Mouse (Mus musculus) heart, embryonic 12.5 days (tissue): ENCODE results near the gene Map3k6. TPM values are rescaled to one million over a fixed set of nuclear protein-coding genes. Genes with fewer than 3 reads are reported as not detected.

Experiments
- ATAC-seq: fragments of 200-750 bp; cut with Nextera tagmentation; 2 replicates; pipeline ENCODE4 v1.8.0; 2017; ENCODE audit warnings: moderate TSS enrichment, moderate library complexity; ENCODE audit not compliant: insufficient number of reproducible peaks, low FRiP score
- H3K27ac ChIP-seq: fragments of 300-500 bp; sonication (generic); 2 replicates; pipeline ENCODE4 v1.5.1; 2016; ENCODE audit warnings: mild to moderate bottlenecking, moderate library complexity; ENCODE audit not compliant: poor library complexity, severe bottlenecking
- H3K27me3 ChIP-seq: fragments of 300-500 bp; sonication (generic); replicated peaks from 2 replicates; pipeline ENCODE4 v1.6.1; 2016; ENCODE audit warnings: mild to moderate bottlenecking, moderate library complexity
- H3K36me3 ChIP-seq: fragments of 300-500 bp; sonication (generic); 2 replicates; pipeline ENCODE4 v1.6.1; 2016; ENCODE audit warnings: mild to moderate bottlenecking, moderate library complexity
- H3K4me1 ChIP-seq: fragments of 300-500 bp; sonication (generic); replicated peaks from 2 replicates; pipeline ENCODE4 v1.6.1; 2016; ENCODE audit warnings: mild to moderate bottlenecking
- H3K4me2 ChIP-seq: fragments of 300-500 bp; sonication (generic); 2 replicates; pipeline ENCODE4 v1.6.1; 2016; ENCODE audit warnings: mild to moderate bottlenecking, moderate library complexity
- H3K4me3 ChIP-seq: fragments of 300-500 bp; sonication (generic); 2 replicates; pipeline ENCODE4 v1.5.1; 2016; ENCODE audit warnings: mild to moderate bottlenecking
- H3K9ac ChIP-seq: fragments of 300-500 bp; sonication (generic); 2 replicates; pipeline ENCODE4 v1.6.1; 2016; ENCODE audit warnings: mild to moderate bottlenecking, moderate library complexity
- H3K9me3 ChIP-seq: fragments of 300-500 bp; sonication (generic); replicated peaks from 2 replicates; pipeline ENCODE4 v1.6.1; 2016; ENCODE audit warnings: mild to moderate bottlenecking, moderate library complexity
- WGBS: fragments of 180-500 bp; shearing (Covaris S2); methylation state at CpG from one replicate; pipeline ENCODE4 v1.1.7; 2016; 5-methylcytosine and 5-hydroxymethylcytosine counted together
- microRNA-seq: library from miRNA; unstranded; fragments of <30 nt; microRNA quantifications from one replicate; pipeline ENCODE4, GENCODE M21; 2017
- polyA plus RNA-seq: library from polyadenylated mRNA; unstranded; fragments of >200 nt; fragmentation: Nextera tagmentation; extraction: Ambion mirVana; gene quantifications from 2 replicates; pipeline ENCODE4 v1.2.1, GENCODE M21; 2016

The Map3k6 gene
- polyA plus RNA-seq, 1 experiment from 2014 or later = 3.2 TPM

DNA sequence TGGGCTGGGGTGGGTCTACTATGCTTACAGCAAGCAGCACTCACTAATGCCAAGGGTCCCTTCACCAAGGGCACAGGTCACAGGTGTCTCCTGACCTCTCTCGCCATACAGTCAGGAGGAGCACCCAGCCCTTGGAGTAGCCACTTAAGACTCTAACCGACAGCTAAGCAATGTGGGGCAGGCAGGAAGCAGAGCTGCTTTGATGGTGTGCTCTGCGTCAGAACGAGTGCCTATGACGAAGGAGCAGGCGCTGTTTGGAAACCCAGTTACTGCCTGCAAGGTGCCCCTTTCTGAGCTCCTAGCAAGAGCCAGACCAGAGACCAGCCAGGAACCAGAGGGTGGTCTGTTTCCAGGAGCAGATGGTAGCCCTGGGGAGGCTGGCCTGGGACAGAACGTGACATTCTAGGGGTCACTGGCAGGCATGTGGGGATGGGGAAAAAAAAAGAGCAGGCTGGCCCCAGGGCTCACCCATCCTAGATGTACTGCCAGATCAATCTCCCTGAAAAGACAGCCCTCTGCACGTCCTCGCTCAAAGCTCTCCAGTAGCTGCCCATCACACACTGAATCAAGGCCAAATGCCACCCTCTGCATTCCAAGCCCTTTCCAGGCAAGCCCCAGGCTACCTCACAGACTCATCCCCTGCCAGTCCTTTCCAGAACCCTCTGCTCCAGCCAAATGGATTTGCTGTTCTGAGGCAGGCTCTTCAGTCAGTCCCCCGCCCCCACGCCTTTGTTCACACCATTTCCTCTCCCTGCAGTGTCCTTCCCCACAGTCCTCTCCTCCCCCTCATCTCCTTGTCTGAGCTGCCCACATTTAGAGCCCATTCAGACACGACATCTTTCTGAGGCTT is 58.1 kb downstream of the Map3k6 start:
- 44% methylated on average over 12 of the region's 12 CpGs for WGBS
- Histone ChIP-seq H3K9ac (no peak overlapping the region), H3K36me3 (peaks cover 67% of the 10 kb centered on the region), H3K9me3 (no peaks in the 10 kb centered on the region), H3K27me3 (0 out of 2 replicates have a peak, but pooled peaks cover 4% of the 10 kb centered on the region), H3K4me1 (peaks cover 29% of the 10 kb centered on the region), H3K4me3 (no peak overlapping the region), H3K4me2 (no peak overlapping the region), H3K27ac (no peak overlapping the region)
- ATAC-seq = no peak

DNA sequence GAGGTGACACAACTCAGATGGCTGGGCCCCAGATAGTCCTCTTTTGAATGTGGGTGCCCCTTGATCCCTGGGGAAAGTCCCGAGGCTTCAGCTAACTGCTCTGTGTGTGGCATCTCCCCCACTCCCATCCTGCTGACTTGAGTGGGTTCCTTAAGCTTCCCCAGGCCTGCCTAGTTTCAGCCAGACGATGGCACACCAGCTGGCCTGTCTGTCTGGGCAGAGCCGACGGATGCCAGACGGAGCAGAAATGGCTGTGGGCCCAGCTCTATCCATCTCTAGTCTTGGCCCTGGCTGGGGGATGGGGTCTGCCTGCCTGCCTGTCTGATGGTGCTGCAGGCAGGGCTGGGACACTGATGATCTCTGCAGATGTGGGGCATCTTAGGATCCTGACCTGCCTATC is 59.1 kb downstream of the Map3k6 start:
- peaks cover 63% of the 10 kb centered on the region for H3K36me3 ChIP-seq
- H3K4me2 ChIP-seq = no peak overlapping the region
- H3K4me1 ChIP-seq = peaks cover 27% of the 10 kb centered on the region
- no peaks in the 10 kb centered on the region for H3K9me3 ChIP-seq
- no peak for ATAC-seq
- no peak overlapping the region for H3K9ac ChIP-seq
- no peak overlapping the region for H3K4me3 ChIP-seq
- no peak overlapping the region for H3K27ac ChIP-seq
- H3K27me3 ChIP-seq = 0 out of 2 replicates have a peak, but pooled peaks cover 4% of the 10 kb centered on the region
- WGBS = 44% methylated on average over 5 of the region's 5 CpGs

DNA sequence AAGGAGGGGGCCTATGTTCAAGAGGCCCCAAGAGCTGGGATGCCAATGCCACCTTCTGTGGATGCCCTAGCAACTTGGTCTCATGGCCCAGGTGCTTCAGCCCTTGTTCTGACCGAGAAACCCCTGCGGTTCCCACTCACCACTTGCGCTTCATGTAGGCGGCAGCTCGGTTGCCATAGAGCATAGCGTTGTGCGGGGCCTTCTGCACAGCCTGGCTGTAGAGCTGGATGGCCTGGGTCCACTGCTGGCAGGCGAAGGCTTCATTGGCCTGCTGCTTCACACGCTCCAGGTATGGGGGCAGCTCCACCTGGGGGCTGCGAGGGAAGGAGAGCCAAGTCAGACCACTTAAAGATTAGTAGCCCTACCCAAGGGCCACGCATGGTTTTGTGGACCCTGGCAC is 59.8 kb downstream of the Map3k6 start:
- Histone ChIP-seq H3K9me3 (no peaks in the 10 kb centered on the region), H3K4me3 (no peak overlapping the region), H3K27me3 (no peaks in the 10 kb centered on the region), H3K4me2 (no peak overlapping the region), H3K4me1 (peaks cover 27% of the 10 kb centered on the region), H3K27ac (no peak overlapping the region), H3K36me3 (peaks cover 57% of the 10 kb centered on the region), H3K9ac (no peak overlapping the region)
- WGBS = 88% methylated on average over 11 of the region's 11 CpGs
- no peak for ATAC-seq

DNA sequence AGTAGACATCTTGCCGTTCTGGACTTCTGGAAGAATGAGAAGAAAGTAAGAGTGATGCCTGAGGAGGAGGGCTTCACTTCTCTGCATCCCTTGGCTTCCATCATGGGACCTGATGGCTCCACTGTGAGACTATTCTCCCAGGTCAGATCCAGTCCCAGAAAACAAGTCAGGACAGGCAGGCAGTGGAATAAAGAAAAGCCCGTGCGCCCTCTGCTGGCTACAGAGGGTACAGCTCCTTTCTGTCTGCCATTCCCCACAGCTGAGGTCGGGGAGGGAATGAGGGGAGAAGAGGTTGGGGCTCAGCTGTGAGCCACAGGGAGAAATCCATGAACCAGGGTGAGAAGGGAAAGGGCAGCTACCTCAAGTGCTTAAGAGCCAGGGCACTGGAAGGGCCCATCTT is 61.2 kb downstream of the Map3k6 start:
- no peak overlapping the region for H3K27ac ChIP-seq
- ATAC-seq = no peak
- peaks cover 48% of the 10 kb centered on the region for H3K36me3 ChIP-seq
- WGBS = 25% methylated on average over 4 of the region's 4 CpGs
- no peaks in the 10 kb centered on the region for H3K27me3 ChIP-seq
- H3K4me3 ChIP-seq = no peak overlapping the region
- peaks cover 21% of the 10 kb centered on the region for H3K4me1 ChIP-seq
- H3K9ac ChIP-seq = no peak overlapping the region
- H3K4me2 ChIP-seq = no peak overlapping the region
- no peaks in the 10 kb centered on the region for H3K9me3 ChIP-seq

Small RNA genes within 50 kb of the gene (microRNA-seq; reads per million reads assigned to microRNA genes)
- gene Mir7017 = 1.4 reads per million

Other genes with a start within 250 kb of the Map3k6 start
- gene Ahdc1, start 229.6 kb upstream of the Map3k6 start, polyA plus RNA-seq = 11.6 and 11.7 TPM in 2 replicates
- gene Wasf2, start 110.3 kb upstream of the Map3k6 start, polyA plus RNA-seq = 68.5 and 70.1 TPM in 2 replicates
- 0.34 TPM in 1 of 2 replicates, not detected in the other for gene Cd164l2, start 28.7 kb upstream of the Map3k6 start, polyA plus RNA-seq
- gene Gpr3, start 28.3 kb upstream of the Map3k6 start, polyA plus RNA-seq = 0.27 and 0.37 TPM in 2 replicates
- gene Sytl1, start 22.3 kb downstream of the Map3k6 start, polyA plus RNA-seq = 0.41 and 0.47 TPM in 2 replicates
- gene Tmem222, start 37.0 kb downstream of the Map3k6 start, polyA plus RNA-seq = 52.4 and 55.2 TPM in 2 replicates
- gene Wdtc1, start 112.7 kb downstream of the Map3k6 start, polyA plus RNA-seq = 16.1 and 17.9 TPM in 2 replicates
- 7.3 and 8.8 TPM in 2 replicates for gene Slc9a1, start 128.9 kb downstream of the Map3k6 start, polyA plus RNA-seq
- gene Tent5b, start 239.3 kb downstream of the Map3k6 start, polyA plus RNA-seq = 0.88 and 1.3 TPM in 2 replicates